Mouse (Mus musculus) inflammation-experienced regulatory T-cells, adult 6 months (primary cell): ENCODE results near the gene Kif5c. TPM values are rescaled to one million over a fixed set of nuclear protein-coding genes. Genes with fewer than 3 reads are reported as not detected.

ENCODE experiments used
- ATAC-seq: one replicate; pipeline ENCODE4 v1.8.0; 2017
- polyA plus RNA-seq, 3 experiments: library from polyadenylated mRNA; unstranded; fragments of 100-300 nt; shearing (Covaris generic); gene quantifications; one replicate each; pipeline ENCODE4 v1.2.1; 2017

Kif5c gene
- polyA plus RNA-seq, 3 experiments from 2014 or later, result 2.5 to 3.1 (median 2.6) TPM

DNA sequence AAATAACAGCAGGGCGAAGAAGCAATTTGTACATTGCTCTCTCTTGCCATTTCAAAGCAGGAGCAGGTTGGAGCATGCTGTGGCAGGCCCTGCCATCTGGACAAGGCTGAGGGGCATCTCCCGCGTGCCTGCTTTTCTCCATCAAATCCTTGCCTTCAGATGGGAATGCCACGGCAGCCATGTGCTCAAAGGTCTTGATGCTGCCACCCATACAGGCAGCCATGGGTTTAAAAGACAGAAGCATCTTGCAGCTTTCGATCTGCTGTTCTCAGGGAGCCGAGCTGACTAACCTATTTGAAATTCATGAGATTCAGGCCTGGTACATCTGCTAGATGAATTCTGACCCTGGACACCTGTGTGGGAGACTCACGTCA, 53.4 kb downstream of the Kif5c start:
- ATAC-seq, result no peak

DNA sequence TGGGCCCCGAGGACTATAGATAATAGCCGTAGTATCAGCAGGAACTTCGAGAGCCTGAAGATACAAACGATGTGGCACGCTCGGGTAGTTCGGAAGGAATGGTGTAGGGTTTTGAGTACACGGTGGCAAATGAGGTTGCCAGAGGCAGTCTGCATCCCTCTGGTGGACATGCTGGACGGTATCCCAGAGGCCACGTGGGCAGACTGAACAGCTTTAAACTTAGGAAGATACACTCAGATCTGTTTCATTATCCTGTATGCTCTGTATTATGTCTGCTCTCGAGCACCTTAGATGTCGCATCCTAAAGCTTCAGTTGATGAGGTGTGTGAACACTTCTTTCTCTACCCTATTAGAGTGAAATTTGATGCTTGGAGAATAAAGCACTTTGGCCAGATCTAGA, 56.9 kb downstream of the Kif5c start:
- ATAC-seq, result no peak

DNA sequence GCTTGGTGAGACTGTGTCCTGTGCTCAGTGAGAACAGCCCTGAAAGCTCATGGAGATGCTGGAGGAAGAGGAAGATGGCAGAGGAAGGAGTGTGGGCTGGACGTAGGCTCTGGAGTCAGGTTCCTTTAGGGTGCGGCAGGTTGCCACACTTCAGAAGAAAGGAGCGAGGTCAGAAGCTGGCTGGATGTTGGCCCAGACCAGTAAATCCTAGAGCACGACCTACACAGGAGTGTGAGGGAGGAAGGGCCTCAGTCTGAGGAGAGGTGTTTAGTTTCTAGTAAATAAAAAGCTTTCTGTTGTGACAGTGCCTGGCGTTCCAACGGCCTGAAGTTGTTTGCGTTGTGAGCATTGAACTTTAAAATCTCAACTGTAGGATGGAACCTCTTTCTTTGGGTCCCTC, 59.3 kb downstream of the Kif5c start:
- ATAC-seq, result no peak

DNA sequence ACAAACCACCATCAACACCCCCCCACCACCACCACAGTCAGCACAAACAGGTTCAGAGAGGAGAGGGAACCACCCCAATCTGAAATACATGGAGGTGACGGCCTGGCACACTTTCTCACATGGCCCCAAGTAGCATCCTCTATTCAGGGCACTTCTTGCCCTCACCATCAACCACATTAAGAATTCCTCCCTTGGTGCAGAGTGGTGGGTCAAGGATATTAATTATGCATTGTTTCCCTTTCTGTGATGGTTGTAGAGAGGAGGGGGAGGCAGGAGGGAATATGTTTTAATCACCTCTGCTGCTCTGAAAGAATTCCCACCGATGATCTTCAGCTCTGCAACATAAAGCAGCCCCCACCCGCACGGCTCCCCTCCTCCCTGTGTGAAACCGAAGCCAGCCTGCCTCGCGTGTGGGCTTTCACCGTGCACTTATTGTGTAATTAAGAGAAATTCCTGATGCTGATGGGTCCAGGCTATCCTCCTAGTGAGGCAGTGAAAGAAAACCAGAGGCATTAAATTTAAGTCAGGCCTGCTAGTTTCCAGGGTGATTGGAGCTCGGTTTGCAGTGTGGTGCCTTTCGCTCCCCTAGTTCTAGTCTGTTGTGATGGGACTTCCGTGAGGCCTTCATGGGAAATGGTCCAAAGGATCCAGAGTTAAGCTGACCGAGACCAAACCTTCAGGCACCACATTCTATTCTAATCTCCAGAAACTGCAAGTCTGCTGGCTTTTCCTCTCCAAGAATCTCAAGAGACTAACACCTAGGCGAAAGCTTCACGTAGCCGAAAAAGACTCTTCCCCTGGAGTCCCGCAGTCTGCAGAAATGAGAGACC, 60.3 kb downstream of the Kif5c start:
- no peak for ATAC-seq

DNA sequence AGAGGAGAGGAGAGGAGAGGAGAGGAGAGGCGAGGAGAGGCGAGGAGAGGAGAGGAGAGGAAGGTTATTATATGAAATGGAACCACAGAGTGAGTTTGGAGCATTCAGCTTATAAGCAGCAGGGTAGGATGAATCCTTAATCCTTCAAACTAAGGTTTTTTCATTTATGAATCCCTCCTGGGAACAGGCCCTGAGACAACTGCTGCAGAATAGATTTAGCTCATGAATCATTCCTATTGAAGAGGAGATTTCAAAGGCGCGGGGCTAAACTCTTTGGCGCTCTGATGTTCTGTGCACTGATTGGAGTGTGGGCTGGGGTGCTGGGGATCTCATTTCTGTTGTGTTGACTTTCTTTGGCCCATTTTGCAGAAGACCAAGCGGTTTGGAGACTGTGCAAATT, 63.7 kb downstream of the Kif5c start:
- no peak for ATAC-seq

DNA sequence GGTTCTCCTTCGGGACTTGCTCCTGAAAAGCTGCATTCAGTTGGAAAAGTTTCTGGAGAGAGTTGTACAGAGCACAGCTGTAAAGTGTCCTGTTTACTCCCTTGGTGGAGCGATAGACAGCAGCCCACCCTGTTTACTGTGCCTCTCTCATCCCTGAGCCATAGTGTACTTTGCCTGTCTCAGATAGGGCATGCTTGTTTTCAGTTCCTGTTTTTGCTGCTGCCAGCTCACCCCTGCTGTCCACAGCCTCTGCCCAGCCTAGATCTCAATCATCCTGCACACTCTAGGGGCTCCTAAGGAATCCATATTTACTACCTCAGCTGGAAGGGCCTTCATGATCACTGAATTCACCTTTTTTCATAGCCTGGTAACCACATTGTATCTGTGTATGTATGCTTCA, 65.7 kb downstream of the Kif5c start:
- no peak for ATAC-seq

DNA sequence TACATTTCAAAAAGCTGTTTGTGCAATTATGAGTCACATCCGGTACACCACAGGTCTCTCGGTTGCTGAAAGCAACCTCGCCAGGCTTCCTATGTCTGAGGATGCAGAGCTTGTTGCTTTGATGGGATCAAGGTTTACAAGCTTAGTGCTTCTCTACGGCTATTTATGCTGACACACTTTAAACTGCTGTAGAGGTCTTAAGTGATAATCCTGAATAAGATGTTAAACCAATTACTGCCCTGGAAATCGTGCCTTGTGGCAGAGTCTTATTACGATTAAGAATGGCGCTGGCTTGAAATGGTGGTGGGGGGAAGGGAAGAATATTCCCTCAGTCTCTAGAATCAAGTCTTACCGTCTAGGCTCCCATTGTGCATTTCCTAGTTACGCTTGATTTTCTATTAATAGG, 71.3 kb downstream of the Kif5c start:
- peak; percentile 82 for ATAC-seq

DNA sequence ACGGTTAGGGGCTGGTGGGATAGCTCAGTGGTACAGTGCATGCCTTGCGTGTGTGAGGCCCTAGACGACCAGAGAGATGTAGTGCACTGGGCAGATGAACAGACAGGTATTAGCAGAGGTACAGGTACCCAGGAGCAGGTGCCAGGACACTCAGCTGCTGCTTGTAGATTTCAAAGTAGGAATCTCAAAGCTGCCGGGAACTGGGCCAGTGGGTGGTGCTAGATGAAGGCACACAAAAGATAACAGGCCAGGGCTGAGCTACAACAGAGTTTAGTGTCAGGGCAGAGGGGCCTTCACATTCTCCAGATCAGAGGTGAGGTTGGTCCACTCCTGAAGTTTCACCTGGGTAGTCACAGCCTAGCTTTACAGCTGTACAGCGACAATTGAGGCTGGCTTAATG, 72.3 kb downstream of the Kif5c start:
- no peak for ATAC-seq

DNA sequence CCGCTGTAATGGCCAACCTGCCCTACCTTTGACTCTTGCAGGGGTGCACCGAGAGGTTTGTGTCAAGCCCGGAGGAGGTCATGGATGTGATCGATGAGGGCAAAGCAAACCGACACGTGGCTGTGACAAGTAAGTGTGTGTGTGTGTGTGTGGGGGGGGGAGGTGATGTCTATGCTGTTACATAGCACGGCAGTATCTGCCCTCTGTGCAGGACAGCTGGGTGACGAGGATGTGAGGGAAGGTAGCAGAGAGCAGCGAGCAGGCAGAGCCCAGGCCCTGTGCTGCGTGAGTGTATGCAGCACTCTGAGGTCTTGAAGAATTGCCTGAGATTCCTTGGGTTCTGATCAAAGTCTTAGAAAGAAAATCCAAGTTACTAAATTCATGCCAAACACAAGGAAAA, 75.6 kb downstream of the Kif5c start:
- no peak for ATAC-seq

DNA sequence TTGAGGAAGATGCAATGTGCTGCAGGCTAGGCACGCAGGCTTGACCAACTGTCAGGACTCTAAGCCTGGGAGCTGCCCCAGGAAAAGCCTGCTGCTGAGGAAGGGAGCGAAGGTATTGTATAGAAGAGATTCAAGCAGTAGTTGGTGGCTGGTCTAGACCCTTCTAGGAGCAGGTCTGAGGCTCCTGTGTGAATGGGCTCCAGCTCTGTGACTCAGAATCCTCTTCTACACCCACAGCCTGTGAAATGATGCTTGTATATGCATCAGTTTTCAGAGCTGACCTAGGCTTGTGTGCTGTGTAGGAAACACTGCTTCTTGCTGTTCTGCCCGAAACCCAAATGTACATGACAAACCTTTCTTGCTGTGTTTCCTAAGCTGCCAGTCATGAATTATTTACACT, 76.4 kb downstream of the Kif5c start:
- no peak for ATAC-seq

DNA sequence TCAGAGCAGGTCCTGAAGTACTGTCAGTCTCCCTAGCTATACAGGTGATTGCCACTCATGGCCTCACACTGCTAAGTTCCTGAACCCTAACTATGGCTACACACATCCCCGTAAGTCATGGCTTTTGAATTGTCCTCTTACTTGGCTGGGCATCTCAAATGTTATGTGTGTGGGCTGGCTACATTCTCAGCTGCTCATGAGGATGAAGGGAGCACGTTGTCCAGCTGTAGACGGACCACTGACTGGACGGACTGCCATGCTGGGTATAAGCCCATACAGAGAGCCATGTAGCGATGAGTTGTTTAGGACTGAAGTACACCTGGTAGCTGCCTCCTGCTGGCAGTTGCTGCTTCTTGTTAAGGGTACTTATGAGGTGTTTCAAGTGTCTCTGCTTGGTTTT, 79.8 kb downstream of the Kif5c start:
- ATAC-seq, result no peak

DNA sequence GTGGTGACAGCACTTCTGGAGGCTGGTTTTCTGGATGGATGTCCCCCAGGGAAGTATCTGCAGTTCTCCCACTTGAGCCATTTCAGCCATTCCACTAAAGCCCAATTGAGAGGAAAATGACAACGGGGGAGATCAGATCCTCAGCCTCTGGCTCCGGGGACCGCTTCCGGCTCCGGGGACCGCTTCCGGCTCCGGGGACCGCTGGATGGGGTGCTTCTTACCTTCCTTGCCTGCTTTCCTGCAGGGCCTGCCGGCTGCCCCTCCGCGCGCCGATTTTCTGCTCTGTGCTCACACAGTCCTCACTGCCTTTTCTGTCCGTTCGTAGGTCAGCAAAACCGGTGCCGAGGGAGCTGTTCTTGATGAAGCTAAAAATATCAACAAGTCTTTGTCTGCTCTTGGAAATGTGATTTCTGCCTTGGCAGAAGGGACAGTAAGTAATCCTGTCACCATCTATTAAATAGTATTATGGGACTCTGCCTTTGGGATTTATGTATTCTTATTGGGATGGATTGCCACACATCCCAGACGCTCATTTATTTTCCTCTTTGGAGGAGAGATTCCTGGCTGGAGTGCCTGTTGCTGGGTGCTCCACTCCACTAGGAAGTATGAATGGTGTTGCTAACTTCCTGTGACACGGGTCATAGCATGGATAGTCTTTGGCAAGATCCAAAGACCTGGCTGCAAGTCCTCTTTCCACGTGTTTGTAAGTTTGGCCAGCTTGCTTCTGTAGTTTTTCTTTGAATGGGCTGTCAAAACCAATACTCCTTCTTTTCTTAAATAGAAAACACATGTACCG, 81.3 kb downstream of the Kif5c start:
- ATAC-seq, result no peak

DNA sequence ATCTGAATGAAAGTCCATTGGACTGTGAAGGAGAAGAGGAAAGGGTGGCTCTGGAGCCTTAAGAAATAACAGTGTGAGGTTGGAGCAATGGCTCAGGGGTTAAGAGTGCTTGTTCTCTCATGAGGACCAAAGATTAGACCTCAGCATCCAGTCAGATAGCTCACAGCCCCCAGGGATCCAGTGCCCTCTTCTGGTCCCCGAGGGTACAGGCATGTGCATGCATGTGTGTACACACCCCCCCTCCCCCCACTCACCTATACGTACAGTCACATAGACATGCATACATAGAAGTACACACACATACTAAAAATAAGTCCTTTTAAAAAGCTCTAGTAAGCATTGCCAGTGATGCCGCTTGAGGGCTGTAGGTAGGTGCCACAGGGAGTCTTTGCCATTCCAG, 91.1 kb downstream of the Kif5c start:
- peak; percentile 41 for ATAC-seq

DNA sequence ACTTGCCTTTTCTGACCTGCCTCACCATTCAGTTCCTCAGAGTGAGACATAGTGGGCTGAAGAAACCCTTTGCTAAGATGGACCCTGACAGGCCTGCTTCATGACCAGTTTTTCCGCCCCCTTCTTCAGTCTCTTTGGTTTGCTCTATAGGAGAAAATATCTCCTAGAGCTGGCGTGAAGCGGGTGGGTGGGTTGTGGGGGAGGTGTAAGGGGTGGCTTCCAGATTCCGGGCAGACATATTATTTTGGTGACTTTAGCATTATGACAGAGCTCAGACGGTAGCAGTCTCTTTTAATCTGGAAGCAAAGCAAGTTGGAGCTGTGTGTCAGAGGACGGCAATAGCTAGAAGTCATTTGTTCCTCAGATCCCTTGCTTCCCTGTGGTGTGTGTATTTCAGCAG, 92.6 kb downstream of the Kif5c start:
- ATAC-seq, result no peak

DNA sequence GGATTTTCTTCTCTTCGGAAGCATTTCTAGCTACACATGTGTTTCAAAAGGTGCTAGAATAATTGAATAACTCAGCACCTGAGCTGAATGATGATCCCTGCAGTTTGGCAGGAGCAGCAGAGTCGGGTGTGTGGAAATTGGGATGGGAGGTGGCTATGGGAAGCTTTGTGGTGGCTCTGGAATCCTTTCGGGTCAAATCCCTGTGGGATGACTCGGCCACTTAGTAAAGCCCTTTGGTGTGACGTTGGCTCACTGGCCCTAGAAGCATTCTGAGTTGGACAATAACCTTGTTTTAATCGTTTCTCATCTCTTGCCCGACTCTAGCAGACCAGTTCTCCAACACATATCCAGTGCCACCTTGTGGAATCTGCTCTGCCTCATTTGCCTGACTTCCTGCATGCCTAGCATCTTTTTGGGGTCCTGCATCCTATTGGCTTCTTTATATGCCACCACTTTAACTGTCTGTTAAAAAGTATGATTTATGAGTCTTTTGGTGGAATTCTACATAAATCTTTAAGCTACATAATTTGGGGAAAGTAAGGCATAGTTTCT, 93.3 kb downstream of the Kif5c start:
- ATAC-seq, result no peak

DNA sequence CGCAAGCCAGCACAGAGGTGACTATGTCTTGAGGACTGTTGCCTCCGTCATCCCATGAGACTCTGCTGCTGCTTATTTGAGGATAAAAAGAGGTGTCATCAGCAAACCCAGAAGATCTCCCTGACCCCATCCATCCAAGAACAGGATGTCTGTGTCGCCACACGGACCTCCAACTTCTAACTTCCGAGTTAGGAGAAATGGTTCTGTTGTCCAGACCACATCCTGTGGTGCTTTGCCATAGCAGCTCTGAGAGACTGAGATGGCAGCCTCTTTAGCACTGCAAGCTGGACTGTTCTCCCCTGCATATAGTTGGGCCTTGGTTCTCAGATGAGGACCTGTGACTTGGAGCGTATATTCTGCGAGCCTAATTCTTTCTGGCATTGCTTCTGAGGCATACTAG, 97.4 kb downstream of the Kif5c start:
- ATAC-seq, result peak; percentile 25

DNA sequence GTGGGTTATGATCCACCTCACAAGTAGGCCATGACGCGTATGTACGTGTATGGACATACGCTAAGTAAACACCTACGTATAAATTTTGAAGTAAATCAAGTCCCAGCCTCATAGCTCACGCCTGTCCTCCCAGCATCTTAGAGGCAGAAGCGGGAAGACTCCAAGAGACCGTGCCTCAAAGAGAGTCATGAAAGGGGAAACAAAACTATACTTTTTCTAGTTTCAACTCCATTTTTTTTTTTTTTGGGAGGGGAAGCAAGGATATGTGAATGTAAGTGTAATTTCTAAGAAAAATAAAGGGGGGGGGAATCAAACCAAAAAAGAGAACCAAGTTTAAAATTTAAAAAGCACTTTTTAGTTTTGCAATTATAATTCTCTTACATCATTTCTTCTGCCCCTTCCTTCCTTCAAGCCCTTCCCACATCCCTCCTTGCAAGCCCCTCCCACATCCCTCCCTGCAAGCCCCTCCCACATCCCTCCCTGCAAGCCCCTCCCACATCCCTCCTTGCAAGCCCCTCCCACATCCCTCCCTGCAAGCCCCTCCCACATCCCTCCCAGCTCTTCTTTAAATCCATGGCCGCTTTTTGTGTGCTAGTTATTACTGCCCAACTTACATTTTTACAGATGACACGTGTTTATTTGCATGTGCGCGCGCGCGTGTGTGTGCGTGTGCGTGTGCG, 98.5 kb downstream of the Kif5c start:
- ATAC-seq, result no peak

DNA sequence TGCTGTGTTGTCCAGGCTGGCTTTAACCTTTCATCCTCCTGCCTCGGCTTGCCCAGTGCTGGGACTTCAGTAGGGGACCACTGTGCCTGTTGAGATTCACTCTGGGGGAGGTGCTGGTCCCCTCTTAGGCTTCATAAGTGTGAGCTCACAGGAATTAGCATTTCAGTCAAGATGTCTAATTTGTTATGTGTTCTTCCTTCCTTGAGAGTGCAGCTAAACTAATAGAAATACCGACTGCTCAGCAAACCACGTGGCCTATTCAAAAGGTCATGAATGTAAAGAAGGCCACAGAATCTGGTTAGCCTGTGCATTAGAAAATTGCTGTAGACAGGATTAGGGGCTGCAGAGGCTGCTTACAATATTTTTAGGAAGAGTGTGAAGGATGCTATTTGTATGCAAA, 99.4 kb downstream of the Kif5c start:
- no peak for ATAC-seq

DNA sequence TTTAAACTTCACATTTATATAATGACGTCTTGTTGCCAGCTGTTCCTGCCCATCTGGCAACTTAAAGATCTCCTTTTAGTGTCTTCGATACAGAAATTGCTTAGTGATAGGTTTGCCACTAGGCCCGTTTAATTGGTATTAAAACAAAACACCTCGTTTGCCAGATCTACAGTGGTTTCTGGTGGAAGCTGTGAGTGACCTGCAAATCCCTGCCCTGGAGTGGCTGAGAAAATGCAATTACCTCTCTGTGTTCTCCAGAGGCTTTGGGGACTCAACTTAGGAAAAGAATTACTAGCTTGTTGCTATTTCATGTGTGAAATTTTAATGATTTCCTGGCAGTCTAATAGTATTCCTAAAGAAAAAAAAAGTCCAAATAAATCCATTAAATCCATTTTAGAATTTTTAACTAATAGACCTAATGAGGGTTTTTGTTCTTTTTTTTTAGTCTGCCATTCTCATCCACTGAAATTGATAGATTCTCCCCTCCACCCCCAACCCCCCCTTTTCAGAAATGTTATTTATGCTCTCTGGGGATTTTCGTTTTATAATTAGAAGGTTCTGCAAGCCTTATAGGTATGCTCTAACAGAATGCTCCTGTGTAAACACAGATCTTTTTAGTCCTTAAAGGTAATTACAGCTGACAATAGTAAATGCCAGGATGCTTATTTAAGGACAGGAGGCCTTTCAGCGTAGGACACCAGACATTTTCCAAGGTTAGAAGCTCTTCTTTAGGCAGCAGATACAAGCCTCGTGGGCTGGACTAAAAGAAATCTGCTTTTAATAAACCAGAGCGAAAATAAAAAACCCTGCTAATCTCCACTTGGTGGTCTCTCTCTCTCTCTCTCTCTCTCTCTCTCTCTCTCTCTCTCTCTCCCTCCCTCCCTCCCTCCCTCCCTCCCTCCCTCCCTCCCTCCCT, 100.1 kb downstream of the Kif5c start:
- ATAC-seq, result no peak

DNA sequence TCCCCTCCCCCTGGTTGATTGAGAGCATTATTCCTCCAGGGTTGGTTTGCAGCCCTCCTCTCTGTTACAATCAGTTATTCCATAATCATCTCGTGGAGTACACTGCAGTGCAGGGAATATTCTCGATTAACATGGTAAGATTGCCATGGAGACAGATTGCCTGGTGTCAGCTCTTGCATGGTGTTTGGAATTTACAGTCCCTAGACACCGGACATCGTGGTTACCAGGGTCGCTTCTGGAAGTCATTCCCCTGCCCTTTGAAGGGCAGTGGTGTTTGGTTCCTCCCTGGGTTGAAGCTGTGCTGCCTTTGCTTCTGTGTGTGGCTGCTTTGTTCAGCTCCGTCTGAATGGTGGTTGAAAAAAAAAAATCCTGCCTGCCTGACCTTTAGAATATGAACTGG, 100.8 kb downstream of the Kif5c start:
- ATAC-seq, result no peak

DNA sequence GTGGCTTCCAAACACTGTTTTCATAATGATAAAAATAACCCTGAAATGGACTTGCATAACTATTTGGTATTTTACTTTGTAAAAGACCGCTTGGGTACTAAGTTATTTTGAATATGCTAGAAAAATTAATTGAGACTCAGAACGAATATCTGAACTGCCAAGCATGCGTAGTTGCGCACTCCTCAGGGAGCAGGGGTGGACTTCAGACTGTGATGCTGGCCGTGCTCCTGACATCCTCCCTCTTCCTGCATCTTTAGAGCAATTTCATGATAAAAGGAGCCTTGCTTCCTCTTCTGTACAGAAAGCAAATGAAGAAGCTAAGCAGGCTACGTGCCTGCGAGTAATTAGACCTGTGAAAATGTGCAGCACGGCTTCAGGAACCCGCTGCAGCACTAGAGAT, 101.2 kb downstream of the Kif5c start:
- ATAC-seq, result no peak

DNA sequence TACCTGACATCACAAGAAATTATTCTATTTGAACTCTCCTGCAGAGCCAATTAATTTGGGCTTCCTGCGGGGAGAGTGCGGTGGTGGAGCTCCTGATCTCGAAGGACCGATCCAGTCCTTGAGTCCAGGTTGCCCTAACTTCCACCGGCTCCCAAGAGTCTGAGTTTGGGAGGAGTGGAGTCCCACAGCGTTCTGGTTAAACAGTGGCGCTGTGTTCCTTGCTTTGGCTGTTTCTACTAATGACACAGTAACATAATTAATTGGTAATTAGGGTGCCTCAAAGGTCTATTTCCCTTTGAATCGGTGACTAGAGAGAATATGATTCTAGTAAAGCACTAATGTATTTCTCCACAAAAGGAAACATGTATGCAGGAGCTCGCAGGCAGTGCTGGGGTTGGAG, 103.2 kb downstream of the Kif5c start:
- ATAC-seq, result no peak
